Mouse (Mus musculus) hindbrain, embryonic 15.5 days (tissue): Measurements from ENCODE around the gene Fbxw11. TPM values are rescaled to one million over a fixed set of nuclear protein-coding genes. Genes with fewer than 3 reads are reported as not detected.

ENCODE experiments used
- ATAC-seq: fragments of 200-750 bp; cut with Nextera tagmentation; 2 replicates; pipeline ENCODE4 v1.8.0; 2017; ENCODE audit warnings: low read depth, moderate number of reproducible peaks, moderate TSS enrichment; ENCODE audit not compliant: low FRiP score
- H3K27ac ChIP-seq: fragments of 300-500 bp; sonication (generic); replicated peaks from 2 replicates; pipeline ENCODE4 v1.5.1; 2015; ENCODE audit warnings: mild to moderate bottlenecking, inconsistent platforms
- H3K27me3 ChIP-seq: fragments of 300-500 bp; sonication (generic); 2 replicates; pipeline ENCODE4 v1.6.1; 2015; ENCODE audit warnings: control low read depth, inconsistent platforms
- H3K36me3 ChIP-seq: fragments of 300-500 bp; sonication (generic); 2 replicates; pipeline ENCODE4 v1.6.1; 2015; ENCODE audit warnings: control low read depth, inconsistent platforms
- H3K4me1 ChIP-seq: fragments of 300-500 bp; sonication (generic); replicated peaks from 2 replicates; pipeline ENCODE4 v1.6.1; 2015; ENCODE audit warnings: control low read depth, inconsistent platforms
- H3K4me2 ChIP-seq: fragments of 300-500 bp; sonication (generic); 2 replicates; pipeline ENCODE4 v1.6.1; 2015; ENCODE audit warnings: moderate library complexity, mild to moderate bottlenecking, inconsistent platforms
- H3K4me3 ChIP-seq: fragments of 300-500 bp; sonication (generic); 2 replicates; pipeline ENCODE4 v1.5.1; 2015; ENCODE audit warnings: mild to moderate bottlenecking, inconsistent platforms
- H3K9ac ChIP-seq: fragments of 300-500 bp; sonication (generic); 2 replicates; pipeline ENCODE4 v1.6.1; 2015; ENCODE audit warnings: inconsistent platforms
- H3K9me3 ChIP-seq: fragments of 300-500 bp; sonication (generic); 2 replicates; pipeline ENCODE4 v1.6.1; 2016; ENCODE audit warnings: control low read depth, inconsistent platforms
- WGBS: fragments of 180-500 bp; shearing (Covaris S2); methylation state at CpG from one replicate; pipeline ENCODE4 v1.1.7; 2015; 5-methylcytosine and 5-hydroxymethylcytosine counted together
- polyA plus RNA-seq: library from polyadenylated mRNA; unstranded; fragments of >200 nt; fragmentation: Nextera tagmentation; extraction: Ambion mirVana; gene quantifications from 2 replicates; pipeline ENCODE4 v1.2.1, GENCODE M21; 2015

Fbxw11 gene
- polyA plus RNA-seq, 1 experiment from 2014 or later, result 117 TPM

- Histone ChIP-seq H3K4me2 (no peak overlapping the region), H3K4me1 (0 out of 2 replicates have a peak, but pooled peaks cover 4% of the 10 kb centered on the region), H3K9me3 (no peaks in the 10 kb centered on the region), H3K9ac (no peak overlapping the region), H3K27me3 (no peaks in the 10 kb centered on the region), H3K36me3 (no peaks in the 10 kb centered on the region), H3K27ac (no peak overlapping the region), H3K4me3 (no peak overlapping the region)
- 94% methylated on average over 5 of the region's 5 CpGs for WGBS
- no peak for ATAC-seq
Measured at GRCm38 (mm10) chr11:32786201-32786600, 143.7 kb downstream of the Fbxw11 start.

GRCm38 (mm10) chr11:32794759-32795445, 152.4 kb downstream of the Fbxw11 start:
- no peak overlapping the region for H3K9ac ChIP-seq
- no peaks in the 10 kb centered on the region for H3K27me3 ChIP-seq
- H3K4me2 ChIP-seq, result no peak overlapping the region
- H3K27ac ChIP-seq, result no peak overlapping the region
- no peaks in the 10 kb centered on the region for H3K4me1 ChIP-seq
- no peaks in the 10 kb centered on the region for H3K9me3 ChIP-seq
- H3K4me3 ChIP-seq, result no peak overlapping the region
- no peak for ATAC-seq
- 73% methylated on average over 10 of the region's 10 CpGs for WGBS
- H3K36me3 ChIP-seq, result no peaks in the 10 kb centered on the region

Other genes with a start within 250 kb of the Fbxw11 start
- 46.6 and 46.9 TPM in 2 replicates for gene Ubtd2, start 187.4 kb upstream of the Fbxw11 start, polyA plus RNA-seq
- 0.25 and 0.63 TPM in 2 replicates for gene Efcab9, start 110.6 kb upstream of the Fbxw11 start, polyA plus RNA-seq
- 2.0 and 2.8 TPM in 2 replicates for gene Stk10, start 109.4 kb upstream of the Fbxw11 start, polyA plus RNA-seq
- not detected in 2 replicates for gene Smim23, start 181.9 kb downstream of the Fbxw11 start, polyA plus RNA-seq